Mouse (Mus musculus): ENCODE measurements around the gene Rbms3. TPM values are rescaled to one million over a fixed set of nuclear protein-coding genes. Genes with fewer than 3 reads are reported as not detected.
A peak's percentile ranks its signal among the peaks of the same experiment; 100 is the strongest.

The Rbms3 gene
- polyA plus RNA-seq, 1 experiment from 2014 or later, result 38.3 TPM

DNA sequence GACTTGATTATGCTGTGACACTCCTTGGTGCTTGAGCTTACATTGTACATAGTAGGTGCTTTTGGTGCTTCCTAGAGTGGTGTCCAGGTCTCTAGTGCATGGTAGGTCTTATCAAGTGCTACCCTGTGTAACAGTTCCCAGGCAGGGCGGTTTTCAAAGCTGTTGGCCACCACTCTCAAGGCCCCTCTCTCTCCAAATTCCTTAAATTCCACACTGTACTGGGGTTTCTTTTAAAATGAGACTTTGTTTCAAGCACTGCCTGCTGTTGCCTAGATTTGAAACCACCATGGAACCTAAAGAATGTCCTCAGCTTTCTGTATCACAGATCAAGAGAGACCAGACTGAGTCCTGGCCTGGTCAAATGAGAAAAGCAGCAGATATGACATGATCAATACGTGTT is 516.1 kb downstream of the Rbms3 start:
- Histone ChIP-seq H3K9me3 (replicated peaks; ENCODE audit: control insufficient read depth, low read length) (no peaks in the 10 kb centered on the region), H3K36me3 (ENCODE audit: control insufficient read depth, insufficient read depth) (no peaks in the 10 kb centered on the region; the same call in 1 of the 2 replicates), H3K4me1 (ENCODE audit: control insufficient read depth, insufficient read depth, low read length) (peaks cover 17% of the 10 kb centered on the region), H3K4me2 (ENCODE audit: low read depth, low read length) (no peak overlapping the region), H3K9ac (ENCODE audit: low read length) (no peak overlapping the region), H3K27me3 (ENCODE audit: control insufficient read depth, insufficient read depth, low read length) (no peaks in the 10 kb centered on the region), H3K4me3 (ENCODE audit: low read length) (no peak overlapping the region), H3K27ac (ENCODE audit: low read length) (0 out of 2 replicates have a peak overlapping the region, but pooled peaks have one; percentile 10)
- 35% methylated on average over 2 of the region's 2 CpGs for WGBS
- peak; percentile 45; the same call in 1 of the 2 replicates for ATAC-seq (replicated peaks; ENCODE audit: extremely low read depth, insufficient read depth, low FRiP score)

DNA sequence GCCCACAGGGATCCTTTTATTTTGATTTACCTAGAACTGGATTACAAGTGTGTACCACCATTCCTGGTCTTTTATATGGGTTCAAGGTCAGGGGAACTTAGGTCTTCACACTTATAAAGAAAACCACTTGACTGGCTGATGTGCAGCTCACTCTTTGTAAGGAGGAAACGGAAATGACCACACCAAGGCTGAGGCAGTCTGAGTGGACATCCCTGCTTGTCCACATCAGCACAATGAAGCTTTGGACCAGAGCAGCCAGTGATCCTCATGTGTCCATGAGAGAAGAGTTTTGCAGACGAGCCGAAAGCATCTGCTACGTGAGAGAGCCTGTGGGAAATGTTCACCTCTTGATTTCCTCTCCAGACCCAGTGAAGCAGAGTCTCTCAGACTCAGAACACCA is 521.8 kb downstream of the Rbms3 start:
- Histone ChIP-seq H3K4me2 (ENCODE audit: low read depth, low read length) (no peak overlapping the region), H3K9ac (ENCODE audit: low read length) (no peak overlapping the region), H3K9me3 (replicated peaks; ENCODE audit: control insufficient read depth, low read length) (no peaks in the 10 kb centered on the region), H3K27me3 (ENCODE audit: control insufficient read depth, insufficient read depth, low read length) (no peaks in the 10 kb centered on the region), H3K4me3 (ENCODE audit: low read length) (no peak overlapping the region), H3K27ac (ENCODE audit: low read length) (no peak overlapping the region), H3K36me3 (ENCODE audit: control insufficient read depth, insufficient read depth) (no peaks in the 10 kb centered on the region; the same call in 1 of the 2 replicates), H3K4me1 (ENCODE audit: control insufficient read depth, insufficient read depth, low read length) (peaks cover 24% of the 10 kb centered on the region)
- WGBS, result 87% methylated on average over 4 of the region's 4 CpGs
- ATAC-seq (replicated peaks; ENCODE audit: extremely low read depth, insufficient read depth, low FRiP score), result no peak

DNA sequence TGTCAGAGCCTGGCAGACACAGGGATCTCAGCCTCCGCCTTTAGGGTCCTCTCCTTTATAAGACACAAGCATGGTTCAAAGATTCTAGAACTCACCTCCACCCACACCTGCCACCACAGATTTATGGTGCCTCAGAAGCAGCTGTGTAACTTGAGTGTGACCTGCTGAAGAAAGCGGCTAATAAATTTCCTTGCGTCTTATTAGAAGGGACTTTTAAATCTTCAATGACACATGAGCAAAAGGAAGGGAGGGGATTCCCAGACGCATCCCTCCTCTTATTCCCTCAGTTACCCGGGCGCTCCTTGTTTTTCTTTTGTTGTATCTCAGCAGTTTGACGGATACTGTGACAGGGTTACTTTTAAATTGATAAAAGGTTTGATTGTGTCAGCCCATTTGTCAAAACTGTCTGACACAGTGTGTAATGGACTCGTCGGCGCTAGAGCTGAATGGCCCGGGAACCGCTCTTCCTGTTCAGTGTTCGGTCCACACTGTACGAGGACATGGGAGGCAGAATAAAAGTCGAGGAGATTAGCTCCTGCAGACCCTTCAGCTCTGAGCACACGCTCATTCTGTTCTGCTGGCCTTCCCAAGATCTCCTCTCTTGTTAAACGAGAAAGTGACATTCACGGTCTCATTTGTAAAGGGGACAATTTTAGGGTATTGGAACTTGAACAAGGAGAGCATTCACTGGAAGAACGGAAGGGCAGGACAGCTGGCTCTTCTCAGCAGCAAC is 527.3 kb downstream of the Rbms3 start:
- H3K9me3 ChIP-seq (replicated peaks; ENCODE audit: control insufficient read depth, low read length), result no peaks in the 10 kb centered on the region
- H3K4me2 ChIP-seq (ENCODE audit: low read depth, low read length), result no peak overlapping the region
- peaks cover 19% of the 10 kb centered on the region; the same call in 1 of the 2 replicates for H3K4me1 ChIP-seq (ENCODE audit: control insufficient read depth, insufficient read depth, low read length)
- ATAC-seq (replicated peaks; ENCODE audit: extremely low read depth, insufficient read depth, low FRiP score), result no peak
- 63% methylated on average over 19 of the region's 19 CpGs for WGBS
- no peak overlapping the region for H3K9ac ChIP-seq (ENCODE audit: low read length)
- H3K36me3 ChIP-seq (ENCODE audit: control insufficient read depth, insufficient read depth), result no peaks in the 10 kb centered on the region
- H3K27ac ChIP-seq (ENCODE audit: low read length), result no peak overlapping the region
- no peaks in the 10 kb centered on the region for H3K27me3 ChIP-seq (ENCODE audit: control insufficient read depth, insufficient read depth, low read length)
- no peak overlapping the region for H3K4me3 ChIP-seq (ENCODE audit: low read length)

DNA sequence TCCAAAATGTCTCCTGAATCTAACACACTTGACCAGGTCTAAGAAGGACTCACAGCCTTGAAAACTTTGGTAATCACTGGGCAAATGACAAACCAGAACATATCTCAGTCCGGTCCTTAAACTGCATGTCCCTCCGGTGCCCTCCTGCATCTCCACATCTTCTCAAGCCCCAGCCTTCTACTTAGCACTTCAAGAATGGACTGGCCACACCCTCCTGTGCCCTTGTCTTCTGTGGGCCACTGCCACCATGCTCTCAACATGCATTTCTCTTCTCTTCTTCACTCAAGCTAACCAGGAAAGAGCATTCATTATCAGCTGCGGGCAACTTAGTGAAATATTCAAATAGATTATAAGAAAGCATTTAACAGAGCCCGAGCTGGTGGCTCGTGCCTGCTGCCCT is 529.5 kb downstream of the Rbms3 start:
- no peaks in the 10 kb centered on the region for H3K36me3 ChIP-seq (ENCODE audit: control insufficient read depth, insufficient read depth)
- peaks cover 16% of the 10 kb centered on the region; the same call in 1 of the 2 replicates for H3K4me1 ChIP-seq (ENCODE audit: control insufficient read depth, insufficient read depth, low read length)
- H3K4me2 ChIP-seq (ENCODE audit: low read depth, low read length), result no peak overlapping the region
- no peaks in the 10 kb centered on the region for H3K27me3 ChIP-seq (ENCODE audit: control insufficient read depth, insufficient read depth, low read length)
- no peak overlapping the region for H3K4me3 ChIP-seq (ENCODE audit: low read length)
- WGBS, result 86% methylated on average over 5 of the region's 5 CpGs
- no peak overlapping the region for H3K27ac ChIP-seq (ENCODE audit: low read length)
- ATAC-seq (replicated peaks; ENCODE audit: extremely low read depth, insufficient read depth, low FRiP score), result no peak
- H3K9me3 ChIP-seq (replicated peaks; ENCODE audit: control insufficient read depth, low read length), result no peaks in the 10 kb centered on the region
- H3K9ac ChIP-seq (ENCODE audit: low read length), result no peak overlapping the region

DNA sequence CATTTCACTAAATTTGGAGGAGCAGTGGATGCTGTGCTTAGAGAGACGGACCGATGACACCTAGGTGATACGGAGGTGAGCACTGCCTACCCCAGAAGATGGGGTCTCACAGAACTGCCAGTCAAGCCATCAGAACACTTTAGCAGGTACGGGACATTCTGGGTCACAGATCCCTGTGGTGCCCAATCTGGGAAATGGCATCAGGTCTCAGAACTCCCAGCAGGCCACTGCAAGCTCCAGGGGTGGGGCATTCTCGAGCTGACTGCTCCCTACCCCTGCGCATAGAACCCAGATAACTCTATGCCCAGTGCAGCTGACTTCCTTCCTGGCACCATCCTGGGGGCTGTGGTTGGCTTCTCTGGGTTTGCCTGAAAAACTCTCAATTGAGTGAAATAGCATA is 536.2 kb downstream of the Rbms3 start:
- no peak overlapping the region for H3K4me2 ChIP-seq (ENCODE audit: low read depth, low read length)
- no peaks in the 10 kb centered on the region for H3K36me3 ChIP-seq (ENCODE audit: control insufficient read depth, insufficient read depth)
- no peak for ATAC-seq (replicated peaks; ENCODE audit: extremely low read depth, insufficient read depth, low FRiP score)
- H3K9ac ChIP-seq (ENCODE audit: low read length), result no peak overlapping the region
- 78% methylated on average over 6 of the region's 6 CpGs for WGBS
- no peak overlapping the region for H3K4me3 ChIP-seq (ENCODE audit: low read length)
- H3K27ac ChIP-seq (ENCODE audit: low read length), result no peak overlapping the region
- no peaks in the 10 kb centered on the region for H3K4me1 ChIP-seq (ENCODE audit: control insufficient read depth, insufficient read depth, low read length)
- no peaks in the 10 kb centered on the region for H3K27me3 ChIP-seq (ENCODE audit: control insufficient read depth, insufficient read depth, low read length)
- no peaks in the 10 kb centered on the region for H3K9me3 ChIP-seq (replicated peaks; ENCODE audit: control insufficient read depth, low read length)

DNA sequence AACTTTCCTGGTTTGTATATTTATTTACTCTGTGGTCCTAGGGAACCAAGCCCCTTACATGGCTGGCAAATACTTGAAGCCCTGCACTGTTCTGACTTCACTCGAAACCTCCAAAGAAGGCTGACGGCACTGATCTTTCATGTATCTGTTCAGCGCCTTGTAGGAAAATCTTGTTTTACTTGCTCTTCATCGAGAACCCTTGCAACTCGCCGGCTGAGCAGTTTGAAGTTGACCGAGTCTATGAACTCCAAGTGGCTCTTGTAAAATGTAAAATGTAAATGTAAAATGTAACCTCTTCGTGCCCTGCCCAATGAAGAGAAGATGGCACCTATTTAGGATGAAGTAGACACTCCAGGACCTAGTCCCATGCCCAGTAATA is 537.5 kb downstream of the Rbms3 start:
- Histone ChIP-seq H3K36me3 (ENCODE audit: control insufficient read depth, insufficient read depth) (no peaks in the 10 kb centered on the region), H3K27ac (ENCODE audit: low read length) (no peak overlapping the region), H3K9me3 (replicated peaks; ENCODE audit: control insufficient read depth, low read length) (no peaks in the 10 kb centered on the region), H3K27me3 (ENCODE audit: control insufficient read depth, insufficient read depth, low read length) (no peaks in the 10 kb centered on the region), H3K9ac (ENCODE audit: low read length) (no peak overlapping the region), H3K4me1 (ENCODE audit: control insufficient read depth, insufficient read depth, low read length) (no peaks in the 10 kb centered on the region), H3K4me2 (ENCODE audit: low read depth, low read length) (no peak overlapping the region), H3K4me3 (ENCODE audit: low read length) (no peak overlapping the region)
- WGBS, result 86% methylated on average over 8 of the region's 8 CpGs
- no peak for ATAC-seq (replicated peaks; ENCODE audit: extremely low read depth, insufficient read depth, low FRiP score)

DNA sequence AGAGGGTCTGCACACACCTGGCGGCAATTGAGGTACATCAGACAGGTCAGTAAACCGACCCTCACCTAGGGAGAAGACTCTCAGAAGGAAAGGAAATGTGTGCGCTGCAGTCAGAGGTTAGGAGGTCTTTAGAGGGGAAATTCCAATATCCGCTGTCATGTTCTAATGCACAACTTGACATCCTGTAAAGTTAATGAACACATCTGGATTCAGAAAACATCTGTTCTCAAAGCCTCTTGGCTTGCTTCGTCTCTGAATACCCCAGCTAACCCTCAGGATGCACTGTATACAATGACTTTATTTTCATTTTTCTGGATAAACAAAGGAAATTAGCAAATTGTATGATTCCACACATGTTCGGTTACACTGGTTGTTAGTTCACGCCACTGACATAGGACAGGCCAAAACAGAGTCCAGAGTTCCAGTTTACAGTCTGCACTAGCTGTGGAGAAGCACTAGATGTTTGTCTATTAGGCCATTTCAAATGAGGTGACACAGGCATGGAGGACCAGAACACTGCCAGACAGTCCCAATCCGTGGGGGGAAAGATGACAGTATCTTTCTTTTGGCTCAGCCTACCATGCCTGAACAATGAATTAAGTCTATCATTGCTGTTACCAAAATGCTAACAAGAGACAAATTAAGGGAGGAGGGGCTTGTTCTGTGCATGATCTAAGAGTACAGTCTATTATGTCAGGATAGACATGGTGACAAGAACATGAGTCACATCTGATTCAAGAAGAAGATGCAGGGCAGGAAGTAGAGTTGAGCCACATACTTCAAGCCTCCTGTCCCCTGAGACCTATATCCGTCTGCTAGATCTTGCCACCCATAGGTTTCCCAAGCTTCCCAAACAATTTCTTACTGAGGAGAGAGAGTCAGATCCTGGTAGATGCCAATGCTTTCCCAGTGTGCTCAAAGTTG is 538.2 kb downstream of the Rbms3 start:
- ATAC-seq (replicated peaks; ENCODE audit: extremely low read depth, insufficient read depth, low FRiP score), result no peak
- 69% methylated on average over 9 of the region's 9 CpGs for WGBS
- H3K27me3 ChIP-seq (ENCODE audit: control insufficient read depth, insufficient read depth, low read length), result no peaks in the 10 kb centered on the region
- no peak overlapping the region for H3K9ac ChIP-seq (ENCODE audit: low read length)
- H3K4me2 ChIP-seq (ENCODE audit: low read depth, low read length), result no peak overlapping the region
- H3K4me1 ChIP-seq (ENCODE audit: control insufficient read depth, insufficient read depth, low read length), result no peaks in the 10 kb centered on the region
- no peaks in the 10 kb centered on the region for H3K36me3 ChIP-seq (ENCODE audit: control insufficient read depth, insufficient read depth)
- no peak overlapping the region for H3K27ac ChIP-seq (ENCODE audit: low read length)
- H3K9me3 ChIP-seq (replicated peaks; ENCODE audit: control insufficient read depth, low read length), result no peaks in the 10 kb centered on the region
- no peak overlapping the region for H3K4me3 ChIP-seq (ENCODE audit: low read length)

DNA sequence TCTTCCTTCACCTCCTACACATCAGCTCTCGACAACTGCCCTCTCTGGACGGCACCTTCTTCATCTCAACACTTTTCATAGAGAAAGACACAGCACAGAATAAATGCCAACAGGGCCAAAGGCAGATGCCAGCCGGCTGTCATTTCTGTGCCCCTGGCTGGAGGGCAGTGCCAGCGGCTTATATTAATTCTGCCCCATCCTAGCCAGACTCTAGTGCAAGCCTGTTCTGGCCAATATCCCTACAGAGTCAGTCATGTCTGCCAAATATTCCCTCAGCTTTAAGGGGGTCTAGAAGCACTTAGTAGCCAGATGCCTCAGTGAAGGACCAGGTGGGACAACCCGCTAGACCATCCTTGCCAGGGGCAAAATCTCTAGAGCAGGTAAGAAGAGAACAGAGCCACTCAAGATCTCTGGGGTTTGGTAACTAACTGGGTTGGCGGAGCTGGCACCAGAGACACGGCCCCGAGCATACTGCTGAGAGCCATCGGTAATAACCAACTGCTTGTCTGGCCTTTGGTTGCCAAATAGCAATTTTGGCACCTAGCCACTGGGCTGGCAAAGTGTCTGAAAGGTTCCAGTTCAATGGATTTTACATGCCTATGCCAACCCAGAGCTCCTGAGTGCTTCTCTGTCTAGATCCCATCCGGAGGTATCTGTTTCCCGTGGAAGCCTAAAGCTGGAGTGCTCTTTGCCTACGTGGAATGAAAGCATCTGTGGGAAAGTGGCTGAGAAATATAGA is 540.1 kb downstream of the Rbms3 start:
- H3K9ac ChIP-seq (ENCODE audit: low read length), result no peak overlapping the region
- no peak for ATAC-seq (replicated peaks; ENCODE audit: extremely low read depth, insufficient read depth, low FRiP score)
- no peak overlapping the region for H3K4me2 ChIP-seq (ENCODE audit: low read depth, low read length)
- H3K36me3 ChIP-seq (ENCODE audit: control insufficient read depth, insufficient read depth), result 0 out of 2 replicates have a peak, but pooled peaks cover 3% of the 10 kb centered on the region
- H3K4me3 ChIP-seq (ENCODE audit: low read length), result no peak overlapping the region
- no peak overlapping the region for H3K27ac ChIP-seq (ENCODE audit: low read length)
- WGBS, result 92% methylated on average over 12 of the region's 12 CpGs
- H3K27me3 ChIP-seq (ENCODE audit: control insufficient read depth, insufficient read depth, low read length), result no peaks in the 10 kb centered on the region
- no peaks in the 10 kb centered on the region for H3K9me3 ChIP-seq (replicated peaks; ENCODE audit: control insufficient read depth, low read length)
- no peaks in the 10 kb centered on the region for H3K4me1 ChIP-seq (ENCODE audit: control insufficient read depth, insufficient read depth, low read length)
